Mouse (Mus musculus) lung, embryonic 15.5 days (tissue): ENCODE measurements around the gene Sqstm1. TPM values are rescaled to one million over a fixed set of nuclear protein-coding genes. Genes with fewer than 3 reads are reported as not detected.
A peak's percentile ranks its signal among the peaks of the same experiment; 100 is the strongest.

ENCODE experiments used
- ATAC-seq: fragments of 200-750 bp; cut with Nextera tagmentation; 2 replicates; pipeline ENCODE4 v1.8.0; 2017; ENCODE audit warnings: moderate number of reproducible peaks, borderline replicate concordance; ENCODE audit not compliant: low FRiP score, low TSS enrichment; ENCODE audit errors: extremely low read depth
- H3K27ac ChIP-seq: fragments of 300-500 bp; sonication (generic); 2 replicates; pipeline ENCODE4 v1.5.1; 2015; ENCODE audit warnings: moderate library complexity, mild to moderate bottlenecking, inconsistent platforms
- H3K27me3 ChIP-seq: fragments of 300-500 bp; sonication (generic); 2 replicates; pipeline ENCODE4 v1.6.1; 2015; ENCODE audit warnings: inconsistent platforms
- H3K36me3 ChIP-seq: fragments of 300-500 bp; sonication (generic); 2 replicates; pipeline ENCODE4 v1.6.1; 2015; ENCODE audit warnings: inconsistent platforms
- H3K4me1 ChIP-seq: fragments of 300-500 bp; sonication (generic); 2 replicates; pipeline ENCODE4 v1.6.1; 2015; ENCODE audit warnings: inconsistent platforms
- H3K4me2 ChIP-seq: fragments of 300-500 bp; sonication (generic); 2 replicates; pipeline ENCODE4 v1.6.1; 2015; ENCODE audit warnings: inconsistent platforms, mild to moderate bottlenecking, moderate library complexity
- H3K4me3 ChIP-seq: fragments of 300-500 bp; sonication (generic); 2 replicates; pipeline ENCODE4 v1.5.1; 2015; ENCODE audit warnings: mild to moderate bottlenecking, inconsistent platforms
- H3K9ac ChIP-seq: fragments of 300-500 bp; sonication (generic); 2 replicates; pipeline ENCODE4 v1.6.1; 2015; ENCODE audit warnings: inconsistent platforms
- H3K9me3 ChIP-seq: fragments of 300-500 bp; sonication (generic); 2 replicates; pipeline ENCODE4 v1.6.1; 2016; ENCODE audit warnings: inconsistent platforms
- WGBS: fragments of 180-500 bp; shearing (Covaris S2); methylation state at CpG from one replicate; pipeline ENCODE4 v1.1.7; 2015; 5-methylcytosine and 5-hydroxymethylcytosine counted together
- polyA plus RNA-seq: library from polyadenylated mRNA; unstranded; fragments of >200 nt; fragmentation: Nextera tagmentation; extraction: Ambion mirVana; gene quantifications from 2 replicates; pipeline ENCODE4 v1.2.1, GENCODE M21; 2015

The Sqstm1 gene
- 251 and 273 TPM in 2 replicates for polyA plus RNA-seq

DNA sequence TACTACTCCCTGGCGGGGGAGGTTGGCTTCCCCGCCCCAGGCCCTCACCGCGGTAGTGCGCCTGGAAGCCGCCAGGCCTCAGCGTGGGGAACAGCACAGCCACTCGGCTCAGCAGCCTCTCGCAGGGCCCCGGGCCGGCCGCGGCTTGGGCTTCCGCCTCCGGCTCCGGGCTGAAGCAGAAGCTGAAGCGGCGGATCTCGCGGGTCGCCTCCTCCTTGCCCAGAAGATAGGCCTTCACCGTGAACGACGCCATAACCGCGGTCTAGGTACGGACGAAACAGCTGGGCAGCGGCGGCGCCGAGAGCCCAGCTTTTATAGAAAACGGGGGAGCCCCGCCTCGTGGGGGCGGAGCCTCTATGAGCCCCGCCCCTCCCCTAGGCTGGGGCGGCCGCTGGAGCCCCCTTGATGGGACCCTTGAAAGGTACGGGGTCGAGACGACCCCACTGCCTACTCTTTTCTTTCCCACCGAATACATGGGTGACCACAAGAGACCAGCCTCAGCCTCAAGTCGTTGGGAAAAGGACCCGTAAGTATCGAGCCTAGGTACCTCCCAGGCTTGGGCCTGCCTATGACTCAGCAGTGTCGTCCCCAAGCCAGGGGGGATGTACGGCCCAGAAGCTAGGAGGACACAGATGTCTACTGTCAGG lies at the start of gene Sqstm1, which contains the start of gene Mgat4b:
TSS of gene Sqstm1 (minus strand) at position 323 of the 647 bp plus-strand sequence.
TSS of gene Mgat4b (plus strand) at position 386 of the 647 bp plus-strand sequence.
- peaks cover 25% of the 10 kb centered on the region for H3K36me3 ChIP-seq
- H3K4me1 ChIP-seq = peaks cover 24% of the 10 kb centered on the region
- peak within 1 kb of the TSS; percentile 97 for H3K27ac ChIP-seq
- H3K9ac ChIP-seq = peak within 1 kb of the TSS; percentile 93
- H3K9me3 ChIP-seq = no peaks in the 10 kb centered on the region
- peak; percentile 68 for ATAC-seq
- peak within 1 kb of the TSS; percentile 95 for H3K4me3 ChIP-seq
- H3K27me3 ChIP-seq = no peaks in the 10 kb centered on the region
- under 1% methylated on average over 48 of the region's 48 CpGs for WGBS
- H3K4me2 ChIP-seq = peak within 1 kb of the TSS; percentile 66

DNA sequence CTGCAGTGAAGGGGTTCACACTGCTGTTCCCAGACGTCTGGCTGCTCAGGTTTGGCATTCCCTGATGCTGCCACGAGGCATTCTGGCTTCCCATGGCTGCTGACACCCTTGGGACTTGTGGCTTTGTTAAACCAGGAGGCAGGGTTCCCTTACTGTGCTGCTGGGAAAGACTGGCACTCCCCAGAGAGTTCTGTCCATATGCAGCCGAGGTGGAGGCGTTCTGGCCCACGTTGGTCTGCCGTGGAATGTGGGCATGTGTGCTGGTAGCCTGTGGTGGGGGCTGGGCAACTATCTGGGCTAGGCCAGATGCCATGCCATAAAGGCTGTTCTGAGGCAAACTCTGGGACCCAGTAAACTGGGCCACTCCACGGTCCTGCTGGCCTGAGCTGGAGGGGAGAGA lies 47.7 kb upstream of the Sqstm1 start:
- Histone ChIP-seq H3K9me3 (no peaks in the 10 kb centered on the region), H3K4me2 (no peak overlapping the region)
- whole genome bisulfite sequencing = 83% methylated on average over 7 of the region's 7 CpGs

DNA sequence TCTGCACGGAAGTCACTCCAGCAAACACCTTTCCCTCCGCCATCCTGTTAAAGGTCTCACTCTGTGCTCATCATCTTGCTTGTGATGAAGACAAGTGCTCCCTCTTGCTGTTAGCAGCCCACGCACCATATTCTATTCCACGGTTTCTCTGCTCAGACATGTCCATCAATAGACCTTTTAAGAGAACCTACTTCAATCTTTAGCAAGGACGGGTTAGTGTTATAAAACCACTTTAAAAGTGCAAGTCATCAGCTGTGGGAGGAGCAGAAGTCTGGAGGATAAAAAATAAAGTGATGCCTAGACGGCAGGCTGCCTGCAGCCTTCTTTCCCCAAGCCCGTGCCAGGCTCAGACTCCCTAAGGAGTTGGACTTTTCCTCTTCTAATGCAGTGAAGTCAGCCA lies 46.0 kb upstream of the Sqstm1 start:
- Histone ChIP-seq H3K4me2 (no peak overlapping the region), H3K4me1 (peaks cover 10% of the 10 kb centered on the region; the same call in 1 of the 2 replicates), H3K36me3 (peaks cover 50% of the 10 kb centered on the region), H3K9ac (no peak overlapping the region), H3K4me3 (no peak overlapping the region), H3K27ac (no peak overlapping the region), H3K27me3 (no peaks in the 10 kb centered on the region), H3K9me3 (no peaks in the 10 kb centered on the region)
- 72% methylated on average over 7 of the region's 7 CpGs for WGBS
- no peak for ATAC-seq

More for the DNA sequence above, 47.7 kb upstream of the Sqstm1 start:
- no peak overlapping the region for H3K27ac ChIP-seq
- H3K27me3 ChIP-seq = no peaks in the 10 kb centered on the region
- H3K4me3 ChIP-seq = no peak overlapping the region
- ATAC-seq = no peak
- H3K4me1 ChIP-seq = no peaks in the 10 kb centered on the region
- H3K36me3 ChIP-seq = peaks cover 66% of the 10 kb centered on the region
- H3K9ac ChIP-seq = no peak overlapping the region

DNA sequence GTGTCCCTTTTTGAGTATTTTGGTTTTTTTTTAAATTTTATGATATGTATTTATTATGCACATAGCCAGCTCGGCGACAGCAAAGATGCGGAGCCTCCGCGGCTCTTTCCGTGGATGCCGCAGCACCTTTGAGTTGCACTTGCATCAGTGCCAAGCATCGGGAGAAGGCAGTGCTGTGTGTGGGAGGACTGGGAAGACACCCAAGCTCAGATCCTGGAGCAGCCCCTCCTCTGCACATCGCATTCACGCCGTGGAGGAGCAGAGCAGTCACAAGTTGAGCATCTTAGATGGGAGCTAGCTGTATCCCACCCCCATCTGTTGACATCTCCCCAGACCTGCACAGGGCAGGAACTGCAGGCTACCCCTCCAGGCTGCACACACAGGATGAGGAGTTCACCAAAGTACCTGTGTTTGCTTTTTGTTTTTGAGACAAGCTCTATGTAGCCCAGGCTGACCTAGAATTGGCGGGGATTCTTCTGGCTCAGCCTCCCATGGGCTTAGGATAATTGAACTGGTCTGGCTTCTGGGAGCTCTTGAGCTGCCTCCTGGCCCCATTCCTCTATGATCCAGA lies 43.5 kb upstream of the Sqstm1 start:
- H3K4me3 ChIP-seq = no peak overlapping the region
- ATAC-seq = 0 out of 2 replicates have a peak, but pooled peaks have one; percentile 20
- 69% methylated on average over 12 of the region's 12 CpGs for WGBS
- no peak overlapping the region for H3K4me2 ChIP-seq
- no peaks in the 10 kb centered on the region for H3K27me3 ChIP-seq
- H3K4me1 ChIP-seq = peaks cover 10% of the 10 kb centered on the region; the same call in 1 of the 2 replicates
- no peak overlapping the region for H3K27ac ChIP-seq
- no peak overlapping the region for H3K9ac ChIP-seq
- peaks cover 25% of the 10 kb centered on the region for H3K36me3 ChIP-seq
- H3K9me3 ChIP-seq = no peaks in the 10 kb centered on the region

DNA sequence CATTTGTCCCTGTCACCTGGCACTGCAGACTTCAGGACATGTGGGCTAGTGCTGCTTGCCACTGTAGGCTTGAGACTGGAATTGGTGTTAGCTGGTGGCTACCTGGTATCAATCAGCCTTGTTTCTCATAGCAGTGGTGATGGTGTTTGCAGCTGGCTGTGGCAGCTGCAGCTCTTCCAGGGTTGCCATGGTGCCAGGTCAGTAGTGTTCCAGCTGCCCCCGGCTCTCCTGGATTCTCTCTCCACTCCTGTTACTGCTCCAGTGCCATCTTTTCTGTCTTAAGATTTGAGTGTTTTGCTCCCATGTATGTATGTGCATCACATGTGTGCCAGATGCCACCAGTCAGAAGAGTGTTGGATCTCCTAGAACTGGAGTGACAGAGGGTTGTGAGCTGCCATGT lies 42.8 kb upstream of the Sqstm1 start:
- no peak for ATAC-seq
- H3K27ac ChIP-seq = no peak overlapping the region
- whole genome bisulfite sequencing = 36% methylated on average over 1 of the region's 1 CpGs

DNA sequence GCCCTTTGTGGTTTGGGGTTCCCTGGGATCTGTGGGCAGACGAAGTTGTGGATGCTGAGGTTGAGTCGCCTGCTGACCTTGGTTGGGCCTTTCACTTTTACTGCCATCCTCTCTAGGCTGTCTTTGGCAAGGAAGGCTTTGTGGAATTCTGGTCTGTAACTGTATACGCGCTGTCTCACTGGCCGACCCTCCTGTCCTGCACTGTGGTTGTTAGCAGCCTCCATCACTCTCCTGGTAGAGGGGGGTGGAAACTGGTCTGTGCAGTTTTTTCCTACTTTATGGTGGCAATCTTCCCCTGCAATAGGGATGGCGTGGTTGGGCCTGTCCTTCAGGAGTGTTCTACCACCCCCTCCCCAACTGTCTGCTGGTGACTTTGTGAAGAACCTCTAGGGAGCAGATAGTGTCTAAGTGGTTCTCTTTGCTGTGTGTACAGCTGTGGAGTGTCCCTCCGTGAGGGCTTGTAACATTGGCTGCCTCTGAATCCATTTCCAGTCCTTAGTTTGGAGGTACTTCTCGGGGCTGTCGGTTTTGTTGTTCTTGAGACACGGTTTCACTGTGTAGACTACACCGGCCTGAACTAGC lies 42.1 kb upstream of the Sqstm1 start:
- Histone ChIP-seq H3K4me3 (no peak overlapping the region), H3K9ac (no peak overlapping the region), H3K36me3 (peaks cover 12% of the 10 kb centered on the region), H3K27ac (0 out of 2 replicates have a peak overlapping the region, but pooled peaks have one; percentile 9), H3K4me2 (no peak overlapping the region), H3K9me3 (no peaks in the 10 kb centered on the region), H3K4me1 (peaks cover 10% of the 10 kb centered on the region; the same call in 1 of the 2 replicates), H3K27me3 (no peaks in the 10 kb centered on the region)
- no peak for ATAC-seq
- 42% methylated on average over 11 of the region's 11 CpGs for WGBS

More for the DNA sequence above, 42.8 kb upstream of the Sqstm1 start:
- H3K4me1 ChIP-seq = peaks cover 10% of the 10 kb centered on the region; the same call in 1 of the 2 replicates
- no peak overlapping the region for H3K4me2 ChIP-seq
- no peaks in the 10 kb centered on the region for H3K27me3 ChIP-seq
- no peaks in the 10 kb centered on the region for H3K9me3 ChIP-seq
- no peak overlapping the region for H3K4me3 ChIP-seq
- peaks cover 18% of the 10 kb centered on the region for H3K36me3 ChIP-seq
- H3K9ac ChIP-seq = no peak overlapping the region

DNA sequence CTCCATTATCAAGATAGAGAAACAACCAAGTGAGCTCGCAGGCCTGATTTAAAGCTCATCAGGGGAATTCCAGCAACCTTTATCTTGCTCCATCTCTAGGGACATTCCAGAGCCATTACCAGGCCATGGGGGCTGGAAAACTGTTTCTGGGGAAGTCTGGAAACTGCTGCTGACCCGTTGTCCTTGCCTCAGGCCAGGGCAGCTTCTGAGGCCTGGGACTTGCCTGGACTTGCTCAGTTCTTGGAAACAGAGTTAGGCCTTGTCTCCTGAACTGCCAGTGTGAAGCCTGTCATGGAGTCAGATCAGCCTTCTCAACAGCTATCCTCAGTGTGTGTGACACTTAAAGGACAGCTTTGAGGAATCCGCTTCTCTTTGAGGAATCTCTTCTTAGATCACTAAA lies 41.5 kb upstream of the Sqstm1 start:
- 39% methylated on average over 3 of the region's 3 CpGs for WGBS
- no peak overlapping the region for H3K9ac ChIP-seq
- H3K9me3 ChIP-seq = no peaks in the 10 kb centered on the region
- H3K4me3 ChIP-seq = no peak overlapping the region
- H3K4me2 ChIP-seq = no peak overlapping the region
- peaks cover 10% of the 10 kb centered on the region; the same call in 1 of the 2 replicates for H3K36me3 ChIP-seq
- 0 out of 2 replicates have a peak overlapping the region, but pooled peaks have one; percentile 9 for H3K27ac ChIP-seq
- no peaks in the 10 kb centered on the region for H3K27me3 ChIP-seq
- ATAC-seq = no peak
- H3K4me1 ChIP-seq = peaks cover 10% of the 10 kb centered on the region; the same call in 1 of the 2 replicates

DNA sequence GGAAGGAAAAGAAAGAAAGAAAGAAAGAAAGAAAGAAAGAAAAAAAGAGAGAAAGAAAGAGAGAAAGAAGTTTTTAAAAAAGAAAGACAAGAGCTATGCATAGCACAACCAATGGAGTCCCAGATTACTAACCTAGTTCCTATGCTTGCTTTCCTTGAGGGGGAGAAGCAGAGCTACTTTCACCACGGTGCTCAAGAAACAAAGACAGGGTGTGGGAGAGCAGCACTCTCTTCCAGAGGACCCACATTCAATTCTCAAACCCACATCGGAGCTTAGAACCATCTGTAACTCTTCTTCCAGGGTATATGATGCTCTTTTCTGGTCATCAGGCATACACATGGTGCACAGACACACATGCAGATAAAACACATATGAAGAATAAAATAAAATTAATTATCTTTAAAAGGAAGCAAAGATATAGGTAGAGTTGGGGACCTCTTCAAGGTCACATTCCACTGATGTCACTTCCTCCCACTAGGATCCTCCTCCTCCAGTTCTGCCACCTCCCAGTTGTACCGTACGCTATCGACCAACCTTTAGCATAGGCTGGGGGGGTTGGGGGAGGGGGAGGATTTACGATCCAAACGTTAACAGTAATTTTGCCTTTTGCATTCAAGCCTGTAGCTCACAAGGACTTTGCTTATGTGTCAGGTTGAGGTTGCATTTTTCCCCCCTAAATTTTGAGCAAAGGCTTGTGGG lies 38.0 kb upstream of the Sqstm1 start:
- no peak for ATAC-seq
- Histone ChIP-seq H3K27me3 (no peaks in the 10 kb centered on the region), H3K9ac (no peak overlapping the region), H3K4me2 (no peak overlapping the region), H3K36me3 (no peaks in the 10 kb centered on the region), H3K4me1 (peaks cover 10% of the 10 kb centered on the region; the same call in 1 of the 2 replicates), H3K9me3 (no peaks in the 10 kb centered on the region), H3K4me3 (no peak overlapping the region), H3K27ac (no peak overlapping the region)
- 69% methylated on average over 7 of the region's 7 CpGs for WGBS

DNA sequence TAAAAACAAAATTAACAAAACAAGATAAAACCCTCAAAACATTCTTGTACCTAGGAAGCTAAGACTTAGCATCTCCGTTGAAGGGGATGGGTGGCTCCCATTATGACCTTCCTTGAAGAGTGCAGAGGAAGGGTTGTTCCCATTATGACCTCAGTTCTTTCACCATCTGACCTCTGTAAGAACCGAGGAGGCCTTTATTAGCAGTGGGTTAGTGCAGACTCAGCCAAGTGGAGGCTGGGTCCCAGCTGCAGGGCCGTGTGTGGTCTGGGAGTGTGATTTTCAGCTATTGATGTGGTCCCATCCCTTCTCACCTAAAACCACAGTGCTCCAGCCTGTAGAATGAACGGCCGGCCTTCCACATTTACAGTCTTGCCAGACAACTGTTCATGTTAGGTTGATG lies 34.6 kb upstream of the Sqstm1 start:
- Histone ChIP-seq H3K4me3 (no peak overlapping the region), H3K27me3 (no peaks in the 10 kb centered on the region), H3K9me3 (no peaks in the 10 kb centered on the region), H3K9ac (no peak overlapping the region), H3K36me3 (no peaks in the 10 kb centered on the region), H3K4me1 (no peaks in the 10 kb centered on the region), H3K27ac (no peak overlapping the region), H3K4me2 (no peak overlapping the region)
- WGBS = 71% methylated on average over 5 of the region's 5 CpGs
- ATAC-seq = no peak

DNA sequence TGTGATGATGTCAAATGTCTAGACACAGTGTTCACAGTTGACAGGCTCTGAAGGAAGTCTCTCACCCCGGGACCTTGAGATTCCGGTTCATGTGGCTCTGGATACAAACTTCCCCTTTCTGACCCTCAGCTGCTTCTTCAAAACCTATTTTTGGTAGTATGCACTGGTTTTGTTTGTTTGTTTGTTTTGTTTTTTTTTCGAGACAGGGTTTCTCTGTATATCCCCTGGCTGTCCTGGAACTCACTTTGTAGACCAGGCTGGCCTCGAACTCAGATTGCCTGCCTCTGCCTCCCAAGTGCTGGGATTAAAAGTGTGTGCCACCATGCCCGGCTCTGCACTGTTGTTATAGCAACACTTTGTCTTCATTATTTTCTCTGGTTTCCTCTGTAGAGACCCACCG lies 33.3 kb upstream of the Sqstm1 start:
- no peak overlapping the region for H3K4me3 ChIP-seq
- no peak overlapping the region for H3K4me2 ChIP-seq
- H3K4me1 ChIP-seq = no peaks in the 10 kb centered on the region
- H3K9me3 ChIP-seq = no peaks in the 10 kb centered on the region
- no peak overlapping the region for H3K9ac ChIP-seq
- H3K27me3 ChIP-seq = no peaks in the 10 kb centered on the region
- ATAC-seq = no peak
- H3K27ac ChIP-seq = no peak overlapping the region
- no peaks in the 10 kb centered on the region for H3K36me3 ChIP-seq
- WGBS = 69% methylated on average over 6 of the region's 6 CpGs

DNA sequence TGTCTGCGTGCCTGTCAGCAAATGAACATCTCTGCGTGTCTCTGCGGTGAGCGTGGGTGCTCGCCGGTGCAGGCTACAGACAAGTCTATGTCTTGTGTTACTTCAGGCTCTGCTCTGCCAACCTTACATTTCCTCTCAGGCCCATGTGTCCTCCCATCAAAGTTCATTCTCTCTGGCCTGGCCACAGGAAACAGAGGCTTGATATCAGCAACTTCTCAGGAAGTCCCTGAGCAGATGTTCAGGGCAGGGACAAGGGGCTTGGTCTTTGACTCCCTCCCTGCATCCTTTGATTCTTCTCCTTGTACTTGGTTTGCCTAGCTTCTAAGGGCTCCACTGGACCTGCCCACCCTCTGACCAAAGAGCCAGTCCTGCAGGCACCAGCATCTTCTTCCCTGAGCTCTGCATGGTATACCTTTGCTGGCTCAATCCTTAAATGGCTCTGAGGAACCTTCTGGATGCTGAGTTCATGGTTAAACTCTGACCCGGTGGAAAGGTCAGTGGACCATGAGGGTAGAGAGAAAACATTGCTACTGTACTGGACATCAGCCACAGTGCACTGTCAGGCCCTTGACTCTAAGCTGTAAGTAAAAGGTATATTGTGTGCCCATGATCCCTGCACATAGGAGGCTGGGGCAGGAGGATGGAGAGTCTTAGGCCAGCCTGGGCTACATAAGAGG lies 29.7 kb upstream of the Sqstm1 start:
- no peaks in the 10 kb centered on the region for H3K36me3 ChIP-seq
- H3K27ac ChIP-seq = no peak overlapping the region
- H3K4me1 ChIP-seq = peaks cover 23% of the 10 kb centered on the region
- H3K9me3 ChIP-seq = no peaks in the 10 kb centered on the region
- H3K9ac ChIP-seq = no peak overlapping the region
- ATAC-seq = no peak
- H3K4me3 ChIP-seq = no peak overlapping the region
- 82% methylated on average over 7 of the region's 7 CpGs for WGBS
- peaks cover 15% of the 10 kb centered on the region for H3K27me3 ChIP-seq
- H3K4me2 ChIP-seq = no peak overlapping the region
